Mouse (Mus musculus) testis, postnatal 14 days (tissue): ENCODE measurements at regions not wholly inside any gene's neighbourhood (a gene's known extent, or its start where the extent isn't known, plus 50 kb on each side); places are given as distances from the start of the nearest gene placed in this dataset.
"Not testable (repeated sequence)": the region's sequence is repeated elsewhere in the genome, so short reads cannot be mapped to it uniquely, and the experiment has no call there.

Source experiments
- DNase-seq: peaks from one replicate; pipeline ENCODE4 v3.0.0; 2021; ENCODE audit warnings: low spot score

- peak; percentile 4 for DNase-seq
Measured at GRCm38 (mm10) chrX:95366995-95367394, 77.7 kb downstream of the Amer1 start.

GRCm38 (mm10) chrX:95365326-95365725 lies 79.3 kb downstream of the Amer1 start:
- DNase-seq = not testable (repeated sequence)

GRCm38 (mm10) chrX:95359053-95359452 lies 85.6 kb downstream of the Amer1 start:
- DNase-seq = no peak
